Mouse (Mus musculus) kidney, postnatal 0 days (tissue): ENCODE measurements around the gene Dnah17. TPM values are rescaled to one million over a fixed set of nuclear protein-coding genes. Genes with fewer than 3 reads are reported as not detected.

Experiments
- ATAC-seq: fragments of 200-750 bp; cut with Nextera tagmentation; replicated peaks from 2 replicates; pipeline ENCODE4 v1.8.0; 2017; ENCODE audit warnings: low read depth, moderate number of reproducible peaks, moderate TSS enrichment, moderate library complexity; ENCODE audit not compliant: low FRiP score
- DNase-seq: peaks from one replicate; pipeline ENCODE4 v3.0.0-alpha.2; 2016; ENCODE audit warnings: low spot score
- H3K27ac ChIP-seq: fragments of 300-500 bp; sonication (generic); 2 replicates; pipeline ENCODE4 v1.5.1; 2014; ENCODE audit warnings: mild to moderate bottlenecking
- H3K27me3 ChIP-seq: fragments of 300-500 bp; sonication (generic); 2 replicates; pipeline ENCODE4 v1.6.1; 2014; ENCODE audit warnings: low read length, mixed read lengths; ENCODE audit not compliant: insufficient read depth
- H3K36me3 ChIP-seq: fragments of 300-500 bp; sonication (generic); 2 replicates; pipeline ENCODE4 v1.6.1; 2014; ENCODE audit warnings: low read length, mixed read lengths; ENCODE audit not compliant: insufficient read depth
- H3K4me1 ChIP-seq: fragments of 300-500 bp; sonication (generic); replicated peaks from 2 replicates; pipeline ENCODE4 v1.6.1; 2014; ENCODE audit warnings: antibody characterized with exemption, low read length, mixed read lengths; ENCODE audit not compliant: insufficient read depth
- H3K4me2 ChIP-seq: fragments of 300-500 bp; sonication (generic); 2 replicates; pipeline ENCODE4 v1.6.1; 2014; ENCODE audit warnings: mild to moderate bottlenecking, low read length, moderate library complexity, mixed read lengths
- H3K4me3 ChIP-seq: fragments of 300-500 bp; sonication (generic); replicated peaks from 2 replicates; pipeline ENCODE4 v1.5.1; 2014; ENCODE audit warnings: low read depth, low read length
- H3K9ac ChIP-seq: fragments of 300-500 bp; sonication (generic); 2 replicates; pipeline ENCODE4 v1.6.1; 2014; ENCODE audit warnings: low read depth, low read length
- H3K9me3 ChIP-seq: fragments of 300-500 bp; sonication (generic); replicated peaks from 2 replicates; pipeline ENCODE4 v1.6.1; 2016; ENCODE audit warnings: low read length, inconsistent platforms, mixed read lengths
- CTCF ChIP-seq: IDR thresholded peaks from 2 replicates; pipeline ENCODE4 v1.5.1; 2016; ENCODE audit warnings: antibody characterized with exemption, low read depth, mild to moderate bottlenecking, moderate library complexity
- WGBS: fragments of 180-500 bp; shearing (Covaris S2); extraction: QIAGEN DNeasy Blood & Tissue Kit; methylation state at CpG from one replicate; pipeline ENCODE4 v1.1.7; 2014; 5-methylcytosine and 5-hydroxymethylcytosine counted together
- polyA plus RNA-seq: library from polyadenylated mRNA; unstranded; fragments of >200 nt; fragmentation: Nextera tagmentation; extraction: Ambion mirVana; gene quantifications from 2 replicates; pipeline ENCODE4 v1.2.1, GENCODE M21; 2015

Gene Dnah17
- polyA plus RNA-seq, 1 experiment from 2014 or later: 0.12 TPM

DNA sequence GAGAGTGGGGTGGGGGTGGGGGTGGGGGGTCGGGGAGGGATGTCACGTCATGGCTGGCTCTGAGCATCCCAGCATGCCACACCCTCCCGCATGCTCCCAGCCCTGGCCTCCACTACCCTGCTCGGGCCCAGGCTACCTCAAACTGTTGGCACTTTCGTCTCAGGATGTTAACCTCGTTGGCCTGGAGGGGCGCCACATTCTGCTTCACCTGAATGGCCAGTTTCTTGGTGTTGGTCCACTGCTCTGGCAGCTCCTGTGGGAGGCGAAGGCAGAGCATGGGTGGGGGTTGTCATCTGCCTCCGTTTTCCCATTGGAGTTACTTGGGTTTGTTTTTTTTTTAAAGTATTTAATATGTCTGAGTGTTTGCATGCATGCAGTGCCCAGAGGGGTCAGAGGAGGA lies 29.3 kb downstream of the Dnah17 start:
- no peak for ATAC-seq
- DNase-seq: no peak
- H3K36me3 ChIP-seq: no peaks in the 10 kb centered on the region
- H3K4me1 ChIP-seq: no peaks in the 10 kb centered on the region; the same call in 1 of the 2 replicates
- no peaks in the 10 kb centered on the region for H3K9me3 ChIP-seq
- TF ChIP-seq CTCF: peak; percentile 30; the same call in 1 of the 2 replicates
- WGBS: 34% methylated on average over 9 of the region's 9 CpGs
- no peak overlapping the region for H3K4me3 ChIP-seq
- H3K4me2 ChIP-seq: no peak overlapping the region
- no peak overlapping the region for H3K27ac ChIP-seq
- H3K9ac ChIP-seq: no peak overlapping the region
- H3K27me3 ChIP-seq: no peaks in the 10 kb centered on the region

DNA sequence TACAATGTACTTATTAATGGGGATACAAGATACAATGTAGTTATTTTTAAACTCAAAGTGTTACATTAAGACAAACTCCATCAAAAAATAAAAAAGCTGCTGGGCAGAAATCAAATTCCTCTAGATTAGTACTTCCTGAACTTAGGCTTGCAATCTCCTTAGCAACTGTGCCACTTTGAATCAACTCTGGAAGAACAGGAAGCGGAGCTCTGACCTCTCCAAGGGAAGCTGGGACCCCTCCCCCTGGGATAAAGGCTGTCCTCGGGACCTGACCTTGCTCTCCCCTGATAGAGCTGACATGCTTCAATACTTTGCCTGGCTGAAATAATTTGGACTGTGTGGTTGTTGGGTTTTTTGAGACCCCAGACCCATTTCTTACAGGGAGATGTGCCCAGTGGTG lies 33.7 kb downstream of the Dnah17 start:
- no peak overlapping the region for H3K4me3 ChIP-seq
- WGBS: 32% methylated on average over 2 of the region's 2 CpGs
- no peak for TF ChIP-seq CTCF

DNA sequence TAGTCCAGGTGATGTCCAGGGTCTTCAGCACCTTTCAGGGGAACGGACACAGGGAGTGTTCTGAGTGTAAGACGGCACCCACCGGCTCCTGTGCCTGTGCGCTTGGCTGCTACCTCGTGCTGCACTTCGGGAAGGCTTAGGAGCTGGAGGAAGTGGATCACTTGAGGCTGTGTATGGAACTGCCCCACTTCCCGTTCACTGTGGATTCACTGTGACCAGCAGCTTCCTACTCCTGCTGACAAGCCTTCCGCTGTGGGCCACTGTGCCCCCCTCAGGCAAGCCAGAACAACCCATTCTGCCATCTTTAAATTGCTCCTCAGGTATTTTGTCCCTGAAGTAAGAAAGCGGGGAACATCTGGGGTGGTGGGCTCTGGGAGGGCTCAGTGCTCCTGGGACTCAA lies 35.4 kb downstream of the Dnah17 start:
- H3K4me3 ChIP-seq: no peak overlapping the region
- DNase-seq (no peak), ATAC-seq (no peak)
- H3K4me2 ChIP-seq: no peak overlapping the region
- no peak for TF ChIP-seq CTCF
- H3K9me3 ChIP-seq: no peaks in the 10 kb centered on the region
- no peaks in the 10 kb centered on the region for H3K36me3 ChIP-seq
- H3K4me1 ChIP-seq: no peaks in the 10 kb centered on the region; the same call in 1 of the 2 replicates
- no peak overlapping the region for H3K27ac ChIP-seq
- H3K9ac ChIP-seq: no peak overlapping the region
- 89% methylated on average over 9 of the region's 9 CpGs for WGBS
- no peaks in the 10 kb centered on the region for H3K27me3 ChIP-seq

More for the DNA sequence above, 33.7 kb downstream of the Dnah17 start:
- no peaks in the 10 kb centered on the region for H3K9me3 ChIP-seq
- ATAC-seq (no peak), DNase-seq (no peak)
- H3K27me3 ChIP-seq: no peaks in the 10 kb centered on the region
- no peak overlapping the region for H3K27ac ChIP-seq
- no peaks in the 10 kb centered on the region; the same call in 1 of the 2 replicates for H3K4me1 ChIP-seq
- no peak overlapping the region for H3K4me2 ChIP-seq
- no peaks in the 10 kb centered on the region for H3K36me3 ChIP-seq
- H3K9ac ChIP-seq: no peak overlapping the region

DNA sequence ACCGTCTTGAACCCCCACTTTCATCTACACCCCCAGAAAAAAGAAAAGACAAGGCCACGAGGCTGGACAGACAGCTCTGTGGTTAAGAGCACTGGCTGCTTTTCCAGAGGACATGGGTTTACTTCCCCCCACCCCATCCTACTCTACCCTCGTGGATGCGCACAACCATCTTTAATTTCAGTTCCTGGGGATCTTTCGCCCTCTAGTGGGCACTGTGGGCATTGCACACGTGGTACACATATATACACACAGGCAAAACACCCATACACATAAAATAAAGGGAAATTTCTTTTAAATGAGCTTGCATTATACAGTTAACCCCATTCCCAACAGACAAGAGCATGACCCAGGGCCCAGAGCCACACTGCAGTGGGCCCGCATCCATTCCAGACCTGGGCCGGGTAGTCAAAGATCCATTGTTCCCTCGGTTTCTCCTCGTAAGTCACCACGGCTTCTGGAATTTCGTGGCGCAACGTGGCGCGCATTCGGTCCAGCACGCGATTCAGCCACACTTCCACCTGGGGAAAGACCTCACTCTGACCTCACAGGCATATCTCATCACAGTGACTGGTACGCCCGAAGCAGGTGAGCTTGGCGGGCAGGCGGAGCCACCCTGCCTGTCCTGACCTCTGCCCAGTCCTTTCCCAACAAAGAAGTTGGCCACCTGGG lies 39.3 kb downstream of the Dnah17 start:
- Histone ChIP-seq H3K27me3 (no peaks in the 10 kb centered on the region), H3K27ac (no peak overlapping the region), H3K9ac (no peak overlapping the region), H3K4me2 (no peak overlapping the region), H3K4me3 (no peak overlapping the region), H3K4me1 (no peaks in the 10 kb centered on the region), H3K36me3 (no peaks in the 10 kb centered on the region), H3K9me3 (no peaks in the 10 kb centered on the region)
- DNase-seq: no peak
- ATAC-seq: no peak
- TF ChIP-seq CTCF: peak; percentile 68
- 89% methylated on average over 23 of the region's 23 CpGs for WGBS

DNA sequence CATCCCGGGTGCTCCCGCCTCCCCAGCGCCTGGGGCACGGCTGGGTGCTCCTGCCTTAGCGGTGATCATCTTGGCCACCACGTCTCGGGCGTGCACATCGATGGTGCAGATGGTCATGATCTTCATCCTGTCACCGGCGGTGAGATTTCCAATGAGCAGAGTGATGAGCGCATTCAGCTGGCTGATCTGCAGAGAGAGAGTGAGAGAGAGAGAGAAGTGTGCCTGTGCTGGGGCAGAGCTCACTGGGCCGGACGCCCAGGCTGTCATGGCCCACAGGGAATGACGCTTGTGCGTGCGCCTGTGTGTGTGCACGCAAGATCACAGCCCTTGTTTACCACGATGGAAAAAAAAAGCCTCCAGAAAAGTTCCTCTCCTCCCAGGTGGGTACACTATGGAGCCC lies 41.5 kb downstream of the Dnah17 start:
- H3K36me3 ChIP-seq: no peaks in the 10 kb centered on the region
- H3K4me3 ChIP-seq: no peak overlapping the region
- H3K9me3 ChIP-seq: no peaks in the 10 kb centered on the region
- no peak overlapping the region for H3K9ac ChIP-seq
- H3K4me1 ChIP-seq: 0 out of 2 replicates have a peak, but pooled peaks cover 4% of the 10 kb centered on the region
- H3K27ac ChIP-seq: no peak overlapping the region
- H3K4me2 ChIP-seq: no peak overlapping the region
- ATAC-seq (no peak), DNase-seq (no peak)
- WGBS: 85% methylated on average over 19 of the region's 19 CpGs
- no peaks in the 10 kb centered on the region for H3K27me3 ChIP-seq
- no peak for TF ChIP-seq CTCF

DNA sequence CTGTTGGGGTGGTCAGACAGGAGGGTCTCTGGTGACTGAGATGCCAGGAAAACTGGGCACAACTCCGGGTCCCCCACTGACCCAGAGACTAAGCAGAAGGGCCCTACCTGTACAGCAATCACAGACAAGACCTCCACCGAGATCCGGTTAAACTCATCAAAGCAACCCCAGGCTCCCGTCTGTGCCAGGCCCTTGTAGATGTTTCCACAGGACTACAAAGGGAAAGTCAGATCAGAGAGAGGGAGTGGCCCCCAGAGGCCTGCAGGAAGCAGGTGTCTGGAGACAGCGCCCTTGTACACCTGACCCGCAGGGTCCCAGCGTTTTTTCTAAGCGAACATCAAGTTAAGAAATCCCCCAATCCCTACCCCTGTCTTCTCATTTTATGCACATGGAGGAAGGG lies 44.5 kb downstream of the Dnah17 start:
- Histone ChIP-seq H3K36me3 (no peaks in the 10 kb centered on the region), H3K27me3 (no peaks in the 10 kb centered on the region), H3K4me3 (no peak overlapping the region), H3K9me3 (no peaks in the 10 kb centered on the region), H3K9ac (no peak overlapping the region), H3K4me1 (0 out of 2 replicates have a peak, but pooled peaks cover 4% of the 10 kb centered on the region), H3K4me2 (no peak overlapping the region), H3K27ac (no peak overlapping the region)
- DNase-seq: no peak
- 71% methylated on average over 8 of the region's 8 CpGs for WGBS
- ATAC-seq: no peak
- no peak for TF ChIP-seq CTCF
